Mouse (Mus musculus) olfactory bulb, adult 2 months (tissue): ENCODE results near the gene Acvrl1.

ENCODE experiments used
- CTCF ChIP-seq: fragments of 200-500 bp; IDR thresholded peaks from 2 replicates; pipeline ENCODE4 v1.5.1; 2012; ENCODE audit warnings: low read depth, mild to moderate bottlenecking, low read length, moderate library complexity; ENCODE audit not compliant: insufficient read depth
- POLR2A ChIP-seq: fragments of 200-500 bp; IDR thresholded peaks from 2 replicates; pipeline ENCODE4 v1.6.1; 2012; ENCODE audit warnings: mild to moderate bottlenecking, low read depth, low read length, moderate library complexity; ENCODE audit not compliant: insufficient read depth

- TF ChIP-seq CTCF (no peak), POLR2A (no peak)
These were observed 5.1 kb upstream of the Acvrl1 start for GRCm38 (mm10) chr15:101123202-101123601.
